Mouse (Mus musculus) MEL (cell line): ENCODE data around the gene Washc1.
"Not testable (repeated sequence)": the region's sequence is repeated elsewhere in the genome, so short reads cannot be mapped to it uniquely, and the experiment has no call there.

Experiments
- CTCF ChIP-seq, 3 experiments: IDR thresholded peaks in 2 of 3; conservative IDR thresholded peaks in 1 of 3; 2 replicates each; pipeline ENCODE4 v1.5.1; 2011 to 2012; ENCODE audit warnings: low read length in 3 of 3, low read depth in 2 of 3, mild to moderate bottlenecking in 2 of 3, improper control_type of control experiment in 1 of 3, inconsistent platforms in 1 of 3, mixed read lengths in 1 of 3, moderate library complexity in 1 of 3; ENCODE audit not compliant: control insufficient read depth in 1 of 3, insufficient read depth in 1 of 3, poor library complexity in 1 of 3, severe bottlenecking in 1 of 3
- ETS1 ChIP-seq: IDR thresholded peaks from 2 replicates; pipeline ENCODE4 v1.6.1; 2012; ENCODE audit warnings: low read depth, mild to moderate bottlenecking, inconsistent platforms, low read length, improper control_type of control experiment, moderate library complexity
- GATA1 ChIP-seq: IDR thresholded peaks from 2 replicates; pipeline ENCODE4 v1.6.1; 2011; ENCODE audit warnings: low read depth, low read length, improper control_type of control experiment
- MEF2A ChIP-seq: IDR thresholded peaks from 2 replicates; pipeline ENCODE4 v1.6.1; 2014; ENCODE audit warnings: low read depth, mild to moderate bottlenecking, inconsistent platforms, low read length, improper control_type of control experiment; ENCODE audit not compliant: poor library complexity, insufficient replicate concordance, severe bottlenecking; ENCODE audit errors: extremely low read depth
- NRF1 ChIP-seq: IDR thresholded peaks from 2 replicates; pipeline ENCODE4 v1.6.1; 2014; ENCODE audit warnings: low read depth, mild to moderate bottlenecking, inconsistent platforms, low read length, improper control_type of control experiment, moderate library complexity; ENCODE audit not compliant: poor library complexity, insufficient read depth, severe bottlenecking
- POLR2A ChIP-seq, 2 experiments: IDR thresholded peaks; 2 replicates each; pipeline ENCODE4 v1.6.1; 2011 to 2012; ENCODE audit warnings: low read length in 2 of 2, mild to moderate bottlenecking in 2 of 2, control low read depth in 1 of 2, improper control_type of control experiment in 1 of 2, low read depth in 1 of 2, moderate library complexity in 1 of 2; ENCODE audit not compliant: control insufficient read depth in 1 of 2, insufficient read depth in 1 of 2, poor library complexity in 1 of 2
- POLR2AphosphoS2 ChIP-seq: IDR thresholded peaks from 2 replicates; pipeline ENCODE4 v1.6.1; 2011; ENCODE audit warnings: low read length, improper control_type of control experiment
- TBP ChIP-seq: IDR thresholded peaks from 2 replicates; pipeline ENCODE4 v1.8.0; 2011; ENCODE audit warnings: low read depth, low read length, improper control_type of control experiment
- UBTF ChIP-seq: IDR thresholded peaks from 2 replicates; pipeline ENCODE4 v1.6.1; 2012; ENCODE audit warnings: low read depth, mild to moderate bottlenecking, inconsistent platforms, low read length, improper control_type of control experiment, moderate library complexity, borderline replicate concordance; ENCODE audit not compliant: insufficient read depth
- USF1 ChIP-seq: IDR thresholded peaks from 2 replicates; pipeline ENCODE4 v1.6.1; 2014; ENCODE audit warnings: low read depth, mild to moderate bottlenecking, inconsistent platforms, low read length, improper control_type of control experiment, moderate library complexity
- USF2 ChIP-seq, 2 experiments: IDR thresholded peaks; 2 replicates each; pipeline ENCODE4 v1.6.1; 2011 to 2012; ENCODE audit warnings: improper control_type of control experiment in 2 of 2, low read length in 2 of 2, borderline replicate concordance in 1 of 2, inconsistent platforms in 1 of 2, low read depth in 1 of 2, mild to moderate bottlenecking in 1 of 2; ENCODE audit not compliant: insufficient read depth in 1 of 2
- ZMIZ1 ChIP-seq: IDR thresholded peaks from 2 replicates; pipeline ENCODE4 v1.6.1; 2012; ENCODE audit warnings: low read depth, mild to moderate bottlenecking, inconsistent platforms, low read length, improper control_type of control experiment, moderate library complexity
- ZNF384 ChIP-seq: IDR thresholded peaks from 2 replicates; pipeline ENCODE4 v1.6.1; 2012; ENCODE audit warnings: low read depth, mild to moderate bottlenecking, inconsistent platforms, low read length, improper control_type of control experiment

DNA sequence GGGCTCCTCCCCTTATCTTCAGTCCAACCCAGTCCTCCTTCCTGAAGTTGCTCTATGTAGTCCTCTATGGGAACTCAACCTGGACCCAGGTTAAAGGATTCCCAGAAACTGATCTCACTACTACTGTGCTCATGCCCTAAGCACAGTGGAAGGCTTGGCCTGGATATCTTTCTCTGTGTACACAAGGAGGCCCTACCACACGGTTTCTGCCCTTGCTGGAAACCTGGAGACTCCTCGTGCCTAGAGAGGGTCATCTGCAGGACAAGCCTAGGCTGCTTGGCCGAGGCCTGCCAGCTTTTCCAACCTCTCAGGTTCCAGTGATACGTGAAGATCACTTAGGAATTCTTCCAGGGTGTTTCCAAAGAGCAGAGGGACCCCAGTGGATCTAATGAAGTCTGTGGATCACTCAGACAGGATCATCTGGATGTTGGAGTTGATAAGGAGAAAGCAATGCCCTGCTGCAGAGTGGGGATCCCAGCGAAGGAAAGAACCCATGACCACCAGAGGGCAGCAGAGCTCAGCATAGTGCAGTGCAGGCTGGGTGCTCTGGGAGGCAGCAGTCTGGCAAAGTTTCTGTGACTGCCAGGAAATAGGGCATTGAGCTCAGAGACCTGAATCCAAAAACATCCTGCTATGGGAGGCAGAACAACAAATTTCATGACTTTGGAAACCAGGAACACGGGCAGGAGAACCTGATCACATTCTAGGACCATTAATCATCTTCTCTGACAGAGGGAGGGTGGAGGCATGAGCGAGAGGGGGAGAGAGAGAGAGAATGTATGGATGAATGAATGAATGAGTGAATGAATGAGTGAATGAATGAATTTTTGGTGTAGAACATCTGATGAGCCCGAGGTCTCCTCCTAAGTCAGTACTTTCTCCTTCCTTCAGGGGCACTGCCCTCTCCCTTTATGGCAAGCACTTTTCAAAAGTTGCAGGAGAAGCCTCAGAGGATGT, 41.6 kb downstream of the Washc1 start:
- TF ChIP-seq ZNF384; ZMIZ1; GATA1; POLR2A (IDR thresholded peaks at IDR 0.05; ENCODE audit: control insufficient read depth in 1 of 2, insufficient read depth in 1 of 2, low read depth in 1 of 2, low read length in 2 of 2, poor library complexity in 1 of 2); MEF2A; ETS1; CTCF (IDR thresholded peaks at IDR 0.05 in 2 of 3, conservative IDR thresholded peaks at IDR 0.05 in 1 of 3; ENCODE audit: control insufficient read depth in 1 of 3, insufficient read depth in 1 of 3, low read depth in 2 of 3, low read length in 3 of 3, poor library complexity in 1 of 3, severe bottlenecking in 1 of 3); POLR2AphosphoS2; UBTF; NRF1; USF1; TBP; USF2 (IDR thresholded peaks at IDR 0.05; ENCODE audit: borderline replicate concordance in 1 of 2, insufficient read depth in 1 of 2, low read depth in 1 of 2, low read length in 2 of 2): not testable (repeated sequence)
